Mouse (Mus musculus) CD4-positive helper T cell, adult 2 months (primary cell): Measurements from ENCODE around the gene Runx1.

Source experiments
- DNase-seq: peaks from one replicate; pipeline ENCODE4 v3.0.0-alpha.2; 2012; ENCODE audit warnings: low read depth, missing footprints, low spot score

Runx1 gene

GRCm38 (mm10) chr16:92612546-92612945 is 213.4 kb downstream of the Runx1 start:
- DNase-seq: no peak

GRCm38 (mm10) chr16:92611641-92612149 is 214.3 kb downstream of the Runx1 start:
- DNase-seq: no peak

- no peak for DNase-seq
These were observed 215.5 kb downstream of the Runx1 start for GRCm38 (mm10) chr16:92610464-92610863.

- DNase-seq: no peak
These were observed 216.3 kb downstream of the Runx1 start for GRCm38 (mm10) chr16:92609717-92610077.

GRCm38 (mm10) chr16:92609006-92609716 is 216.8 kb downstream of the Runx1 start:
- no peak for DNase-seq

GRCm38 (mm10) chr16:92608180-92608960 is 217.6 kb downstream of the Runx1 start:
- DNase-seq: no peak

- no peak for DNase-seq
These were observed 219.4 kb downstream of the Runx1 start for GRCm38 (mm10) chr16:92606491-92606965.

GRCm38 (mm10) chr16:92605606-92606490 is 220.1 kb downstream of the Runx1 start:
- DNase-seq: no peak

- no peak for DNase-seq
These were observed 223.4 kb downstream of the Runx1 start for GRCm38 (mm10) chr16:92602504-92602903.

- no peak for DNase-seq
These were observed 224.6 kb downstream of the Runx1 start for GRCm38 (mm10) chr16:92601270-92601826.

- no peak for DNase-seq
These were observed 226.5 kb downstream of the Runx1 start for GRCm38 (mm10) chr16:92599451-92599850.

GRCm38 (mm10) chr16:92597655-92598054 is 228.3 kb downstream of the Runx1 start:
- DNase-seq: no peak

- DNase-seq: no peak
These were observed 233.7 kb downstream of the Runx1 start for GRCm38 (mm10) chr16:92592207-92592606.

GRCm38 (mm10) chr16:92591783-92592182 is 234.2 kb downstream of the Runx1 start:
- no peak for DNase-seq

- no peak for DNase-seq
These were observed 238.1 kb downstream of the Runx1 start for GRCm38 (mm10) chr16:92587836-92588235.

- DNase-seq: peak; percentile 10
These were observed 244.2 kb downstream of the Runx1 start for GRCm38 (mm10) chr16:92581767-92582166.

GRCm38 (mm10) chr16:92580981-92581380 is 245.0 kb downstream of the Runx1 start:
- DNase-seq: no peak

GRCm38 (mm10) chr16:92578915-92579653 is 246.9 kb downstream of the Runx1 start:
- no peak for DNase-seq

GRCm38 (mm10) chr16:92577381-92577780 is 248.6 kb downstream of the Runx1 start:
- no peak for DNase-seq

GRCm38 (mm10) chr16:92575792-92576191 is 250.2 kb downstream of the Runx1 start:
- peak; percentile 20 for DNase-seq

GRCm38 (mm10) chr16:92573193-92573592 is 252.8 kb downstream of the Runx1 start:
- no peak for DNase-seq
